Mouse (Mus musculus) urinary bladder, adult 2 months (tissue): ENCODE data around the gene Tob2. TPM values are rescaled to one million over a fixed set of nuclear protein-coding genes. Genes with fewer than 3 reads are reported as not detected.
A peak's percentile ranks its signal among the peaks of the same experiment; 100 is the strongest.

Experiments used
- DNase-seq: peaks from one replicate; pipeline ENCODE4 v3.0.0; 2022; ENCODE audit warnings: low spot score
- polyA plus RNA-seq: library from polyadenylated mRNA; depleted of rRNA; stranded (reverse); fragments of >200 nt; gene quantifications from 2 replicates; pipeline ENCODE4 v1.2.3, GENCODE M21; 2012; rRNA removed

Gene Tob2
- polyA plus RNA-seq, 1 experiment = 18.0 TPM

GRCm38 (mm10) chr15:81810671-81811598, 47.7 kb downstream of the Tob2 start:
- DNase-seq = peak; percentile 96

- DNase-seq = peak; percentile 69
Observed at GRCm38 (mm10) chr15:81810150-81810549, 48.4 kb downstream of the Tob2 start.

- no peak for DNase-seq
Observed at GRCm38 (mm10) chr15:81809550-81809949, 49.0 kb downstream of the Tob2 start.

- DNase-seq = no peak
Observed at GRCm38 (mm10) chr15:81808799-81809198, 49.8 kb downstream of the Tob2 start.

- DNase-seq = no peak
Observed at GRCm38 (mm10) chr15:81806621-81807404, 51.8 kb downstream of the Tob2 start.

- DNase-seq = no peak
Observed at GRCm38 (mm10) chr15:81805624-81806023, 53.0 kb downstream of the Tob2 start.

GRCm38 (mm10) chr15:81804883-81805282, 53.7 kb downstream of the Tob2 start:
- DNase-seq = no peak

GRCm38 (mm10) chr15:81804172-81804571, 54.4 kb downstream of the Tob2 start:
- no peak for DNase-seq

- no peak for DNase-seq
Observed at GRCm38 (mm10) chr15:81803425-81803951, 55.1 kb downstream of the Tob2 start.

GRCm38 (mm10) chr15:81802941-81803351, 55.6 kb downstream of the Tob2 start:
- DNase-seq = no peak

- DNase-seq = peak; percentile 99
Observed at GRCm38 (mm10) chr15:81802001-81802890, 56.4 kb downstream of the Tob2 start, which contains the start of gene Tef. TSS of gene Tef (plus strand) at chr15:81802421.

GRCm38 (mm10) chr15:81800391-81800790, 58.2 kb downstream of the Tob2 start:
- no peak for DNase-seq

- no peak for DNase-seq
Observed at GRCm38 (mm10) chr15:81798421-81798820, 60.2 kb downstream of the Tob2 start.

Other genes starting within 250 kb of the Tob2 start
- gene L3mbtl2, start 194.9 kb downstream of the Tob2 start, polyA plus RNA-seq = 16.4 and 18.0 TPM in 2 replicates
- gene Chadl, start 161.5 kb downstream of the Tob2 start, polyA plus RNA-seq = 3.0 and 3.9 TPM in 2 replicates
- gene Zc3h7b, start 113.7 kb downstream of the Tob2 start, polyA plus RNA-seq = 30.8 and 41.0 TPM in 2 replicates
- gene Rangap1, start 113.3 kb downstream of the Tob2 start, polyA plus RNA-seq = 29.4 and 31.0 TPM in 2 replicates
- 193 and 226 TPM in 2 replicates for gene Tef, start 56.4 kb downstream of the Tob2 start, polyA plus RNA-seq
- gene Phf5a, start 13.1 kb upstream of the Tob2 start, polyA plus RNA-seq = 44.3 and 49.6 TPM in 2 replicates
- 185 and 189 TPM in 2 replicates for gene Aco2, start 13.5 kb upstream of the Tob2 start, polyA plus RNA-seq
- gene Polr3h, start 67.4 kb upstream of the Tob2 start, polyA plus RNA-seq = 17.2 and 17.4 TPM in 2 replicates
- gene Csdc2, start 78.0 kb upstream of the Tob2 start, polyA plus RNA-seq = 20.2 and 29.6 TPM in 2 replicates
- gene Pmm1, start 102.1 kb upstream of the Tob2 start, polyA plus RNA-seq = 76.2 and 80.5 TPM in 2 replicates
- not detected in 2 replicates for gene 1700029P11Rik, start 121.7 kb upstream of the Tob2 start, polyA plus RNA-seq
- gene Xrcc6, start 129.0 kb upstream of the Tob2 start, polyA plus RNA-seq = 18.3 and 20.4 TPM in 2 replicates
- gene Desi1, start 175.1 kb upstream of the Tob2 start, polyA plus RNA-seq = 19.5 and 21.7 TPM in 2 replicates
- 77.9 and 79.0 TPM in 2 replicates for gene Snu13, start 188.8 kb upstream of the Tob2 start, polyA plus RNA-seq
- gene 4930407I10Rik, start 200.4 kb upstream of the Tob2 start, polyA plus RNA-seq = not detected in 2 replicates
- gene Mei1, start 211.2 kb upstream of the Tob2 start, polyA plus RNA-seq = 0.78 and 0.99 TPM in 2 replicates